Mouse (Mus musculus) CH12.LX (cell line): ENCODE measurements around the gene Ppil6.

ENCODE experiments used
- E2F4 ChIP-seq: IDR thresholded peaks from 2 replicates; pipeline ENCODE4 v1.6.1; 2011; ENCODE audit warnings: low read depth, low read length, improper control_type of control experiment; ENCODE audit not compliant: insufficient replicate concordance
- POLR2AphosphoS2 ChIP-seq: IDR thresholded peaks from 2 replicates; pipeline ENCODE4 v1.6.1; 2011; ENCODE audit warnings: low read depth, low read length, improper control_type of control experiment

DNA sequence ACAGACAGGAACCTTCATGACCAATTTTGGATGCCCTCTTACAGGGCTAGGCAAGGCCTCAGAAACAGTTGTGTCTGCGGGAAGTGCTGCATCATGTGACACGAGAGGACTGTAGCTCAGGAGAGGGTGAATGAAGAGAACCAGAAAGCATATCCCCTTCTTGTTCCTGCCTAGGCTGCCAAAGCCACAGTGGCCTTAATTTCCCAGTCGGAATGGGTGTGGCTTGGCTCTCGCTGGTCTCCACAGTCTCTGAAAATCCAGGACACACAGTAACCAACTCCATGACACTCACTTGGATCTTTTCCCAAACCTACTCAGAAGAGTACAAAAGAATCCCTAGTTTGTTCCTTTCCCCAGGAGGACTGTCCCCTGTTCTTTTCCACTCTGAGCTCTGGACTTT lies 10.7 kb downstream of the Ppil6 start:
- TF ChIP-seq E2F4 (no peak), POLR2AphosphoS2 (no peak)
